Mouse (Mus musculus) kidney, embryonic 14.5 days (tissue): ENCODE measurements around the gene Ptger4. TPM values are rescaled to one million over a fixed set of nuclear protein-coding genes. Genes with fewer than 3 reads are reported as not detected.
A peak's percentile ranks its signal among the peaks of the same experiment; 100 is the strongest.

Source experiments
- ATAC-seq: fragments of 200-750 bp; cut with Nextera tagmentation; 2 replicates; pipeline ENCODE4 v1.8.0; 2017; ENCODE audit warnings: moderate number of reproducible peaks, mild to moderate bottlenecking, moderate TSS enrichment, moderate library complexity; ENCODE audit not compliant: low FRiP score, low TSS enrichment
- H3K27ac ChIP-seq: fragments of 300-500 bp; sonication (generic); 2 replicates; pipeline ENCODE4 v1.5.1; 2014; ENCODE audit warnings: low read depth, mild to moderate bottlenecking, low read length, moderate library complexity, mixed read lengths
- H3K27me3 ChIP-seq: fragments of 300-500 bp; sonication (generic); 2 replicates; pipeline ENCODE4 v1.6.1; 2014; ENCODE audit warnings: mild to moderate bottlenecking, low read length; ENCODE audit not compliant: control insufficient read depth, insufficient read depth
- H3K36me3 ChIP-seq: fragments of 300-500 bp; sonication (generic); 2 replicates; pipeline ENCODE4 v1.6.1; 2014; ENCODE audit warnings: low read length, mixed read lengths; ENCODE audit not compliant: control insufficient read depth, insufficient read depth
- H3K4me1 ChIP-seq: fragments of 300-500 bp; sonication (generic); 2 replicates; pipeline ENCODE4 v1.6.1; 2014; ENCODE audit warnings: low read length, mixed read lengths; ENCODE audit not compliant: control insufficient read depth, insufficient read depth
- H3K4me2 ChIP-seq: fragments of 300-500 bp; sonication (generic); replicated peaks from 2 replicates; pipeline ENCODE4 v1.6.1; 2014; ENCODE audit warnings: low read depth, mild to moderate bottlenecking, low read length
- H3K4me3 ChIP-seq: fragments of 300-500 bp; sonication (generic); 2 replicates; pipeline ENCODE4 v1.5.1; 2014; ENCODE audit warnings: mild to moderate bottlenecking, low read length
- H3K9ac ChIP-seq: fragments of 300-500 bp; sonication (generic); 2 replicates; pipeline ENCODE4 v1.6.1; 2014; ENCODE audit warnings: low read depth, mild to moderate bottlenecking, low read length, moderate library complexity
- H3K9me3 ChIP-seq: fragments of 300-500 bp; sonication (generic); 2 replicates; pipeline ENCODE4 v1.6.1; 2016; ENCODE audit warnings: low read length; ENCODE audit not compliant: control insufficient read depth
- WGBS: fragments of 180-500 bp; shearing (Covaris S2); extraction: QIAGEN DNeasy Blood & Tissue Kit; methylation state at CpG from one replicate; pipeline ENCODE4 v1.1.7; 2014; 5-methylcytosine and 5-hydroxymethylcytosine counted together
- polyA plus RNA-seq: library from polyadenylated mRNA; unstranded; fragments of >200 nt; fragmentation: Nextera tagmentation; extraction: Ambion mirVana; gene quantifications from 2 replicates; pipeline ENCODE4 v1.2.1, GENCODE M21; 2014

Gene Ptger4
- polyA plus RNA-seq, 1 experiment from 2014 or later: 5.9 TPM

DNA sequence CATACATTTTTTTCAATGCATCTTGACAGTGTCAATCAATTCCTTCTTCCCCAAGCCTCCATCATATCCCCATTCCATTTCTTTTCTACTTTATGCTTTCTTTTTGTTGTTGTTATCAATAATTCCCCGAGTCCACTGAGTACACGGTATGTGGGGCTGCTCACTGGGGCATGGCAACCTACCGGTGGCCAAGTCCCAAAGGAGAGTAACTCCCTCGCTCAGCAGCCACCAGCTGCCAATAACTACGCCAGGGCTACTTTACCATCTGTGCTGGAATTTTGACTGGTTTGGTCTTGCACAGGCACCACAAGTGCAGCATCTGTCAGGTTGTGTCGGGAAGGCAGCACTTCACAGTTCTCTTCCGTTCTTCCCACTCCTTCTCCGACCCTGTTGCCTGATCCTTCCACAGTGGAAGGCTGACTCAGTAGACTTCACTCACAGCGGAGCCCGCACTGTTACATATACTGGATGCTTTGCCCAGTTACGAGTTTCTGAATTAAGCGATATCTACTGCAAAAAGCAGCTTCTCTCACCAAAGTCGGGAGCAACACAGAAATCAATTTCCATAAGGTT, 18.2 kb upstream of the Ptger4 start:
- H3K9me3 ChIP-seq: no peaks in the 10 kb centered on the region
- no peak overlapping the region for H3K9ac ChIP-seq
- H3K27ac ChIP-seq: no peak overlapping the region
- peaks cover 22% of the 10 kb centered on the region; the same call in 1 of the 2 replicates for H3K4me1 ChIP-seq
- no peak overlapping the region for H3K4me3 ChIP-seq
- ATAC-seq: peak; percentile 51; the same call in 1 of the 2 replicates
- H3K27me3 ChIP-seq: no peaks in the 10 kb centered on the region
- no peaks in the 10 kb centered on the region for H3K36me3 ChIP-seq
- H3K4me2 ChIP-seq: no peak overlapping the region
- 62% methylated on average over 13 of the region's 13 CpGs for WGBS

DNA sequence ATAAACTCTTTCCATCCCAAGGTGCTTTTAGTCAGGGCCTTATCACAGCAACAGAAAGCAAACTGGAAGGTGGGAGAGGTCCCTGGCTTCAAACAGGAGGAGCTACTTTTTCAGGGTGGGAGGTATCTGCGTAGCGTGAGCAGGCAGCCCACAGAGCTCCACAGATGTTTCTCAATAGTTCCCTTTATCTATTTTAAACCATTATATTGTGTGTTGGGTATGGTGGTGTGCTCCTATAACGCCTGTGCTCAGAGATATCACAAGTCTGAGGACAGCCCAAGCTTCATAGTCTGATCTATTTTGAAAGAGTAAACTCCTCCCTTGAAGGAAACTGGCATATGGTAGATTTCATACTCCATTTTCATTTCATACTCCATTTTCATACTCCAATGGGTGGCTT, 17.0 kb upstream of the Ptger4 start:
- WGBS: 61% methylated on average over 3 of the region's 3 CpGs
- ATAC-seq: peak; percentile 17; the same call in 1 of the 2 replicates
- Histone ChIP-seq H3K4me3 (no peak overlapping the region), H3K4me2 (no peak overlapping the region), H3K4me1 (peaks cover 22% of the 10 kb centered on the region; the same call in 1 of the 2 replicates), H3K27ac (no peak overlapping the region), H3K36me3 (no peaks in the 10 kb centered on the region), H3K27me3 (no peaks in the 10 kb centered on the region), H3K9ac (no peak overlapping the region), H3K9me3 (no peaks in the 10 kb centered on the region)

DNA sequence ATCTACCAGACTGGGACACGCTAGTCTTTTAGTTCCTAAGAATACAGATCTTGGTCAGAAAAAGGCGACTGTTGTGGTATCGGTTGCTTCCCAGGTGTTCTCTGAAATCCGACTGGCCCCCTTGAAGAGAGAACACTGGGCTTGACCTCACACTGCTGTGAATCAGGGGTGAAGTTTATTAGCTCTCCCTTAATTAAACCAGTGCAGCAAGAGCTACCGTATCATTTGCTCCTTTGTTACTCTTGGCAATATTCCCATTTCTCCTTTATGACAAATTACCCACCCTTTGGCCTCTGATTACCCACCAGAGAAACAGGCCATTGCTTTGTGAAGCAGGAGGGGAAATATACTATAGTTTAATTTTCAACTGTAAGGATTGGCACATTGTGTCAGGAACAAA, 16.2 kb upstream of the Ptger4 start:
- no peaks in the 10 kb centered on the region for H3K9me3 ChIP-seq
- peaks cover 22% of the 10 kb centered on the region; the same call in 1 of the 2 replicates for H3K4me1 ChIP-seq
- peak; percentile 84 for ATAC-seq
- whole genome bisulfite sequencing: 30% methylated on average over 5 of the region's 5 CpGs
- no peaks in the 10 kb centered on the region for H3K27me3 ChIP-seq
- no peak overlapping the region for H3K4me2 ChIP-seq
- H3K36me3 ChIP-seq: no peaks in the 10 kb centered on the region
- H3K27ac ChIP-seq: no peak overlapping the region
- H3K4me3 ChIP-seq: no peak overlapping the region
- H3K9ac ChIP-seq: no peak overlapping the region

DNA sequence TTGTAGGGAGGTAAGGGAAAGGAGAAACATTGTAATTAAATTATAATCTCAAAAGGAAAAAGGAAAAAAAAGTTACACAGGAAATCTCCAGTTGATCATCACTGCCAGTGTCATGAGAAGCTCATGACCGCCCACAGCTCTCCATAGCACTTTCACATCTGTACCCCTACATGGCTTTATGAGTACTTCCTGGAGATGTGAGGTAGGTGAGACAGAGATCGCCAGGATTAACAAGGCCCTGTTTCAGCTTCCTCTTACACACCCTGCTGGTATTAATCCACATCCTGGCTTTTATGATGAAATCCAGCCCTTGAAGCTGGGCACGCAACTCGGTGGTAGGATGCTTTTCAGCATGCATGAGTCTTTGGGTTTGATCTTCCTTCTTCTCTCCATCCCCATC, 6.2 kb upstream of the Ptger4 start:
- ATAC-seq: no peak
- no peak overlapping the region for H3K9ac ChIP-seq
- no peaks in the 10 kb centered on the region for H3K4me1 ChIP-seq
- no peak overlapping the region for H3K27ac ChIP-seq
- no peaks in the 10 kb centered on the region for H3K27me3 ChIP-seq
- no peaks in the 10 kb centered on the region for H3K36me3 ChIP-seq
- no peak overlapping the region for H3K4me3 ChIP-seq
- WGBS: 90% methylated on average over 4 of the region's 4 CpGs
- H3K4me2 ChIP-seq: no peak overlapping the region
- no peaks in the 10 kb centered on the region for H3K9me3 ChIP-seq

DNA sequence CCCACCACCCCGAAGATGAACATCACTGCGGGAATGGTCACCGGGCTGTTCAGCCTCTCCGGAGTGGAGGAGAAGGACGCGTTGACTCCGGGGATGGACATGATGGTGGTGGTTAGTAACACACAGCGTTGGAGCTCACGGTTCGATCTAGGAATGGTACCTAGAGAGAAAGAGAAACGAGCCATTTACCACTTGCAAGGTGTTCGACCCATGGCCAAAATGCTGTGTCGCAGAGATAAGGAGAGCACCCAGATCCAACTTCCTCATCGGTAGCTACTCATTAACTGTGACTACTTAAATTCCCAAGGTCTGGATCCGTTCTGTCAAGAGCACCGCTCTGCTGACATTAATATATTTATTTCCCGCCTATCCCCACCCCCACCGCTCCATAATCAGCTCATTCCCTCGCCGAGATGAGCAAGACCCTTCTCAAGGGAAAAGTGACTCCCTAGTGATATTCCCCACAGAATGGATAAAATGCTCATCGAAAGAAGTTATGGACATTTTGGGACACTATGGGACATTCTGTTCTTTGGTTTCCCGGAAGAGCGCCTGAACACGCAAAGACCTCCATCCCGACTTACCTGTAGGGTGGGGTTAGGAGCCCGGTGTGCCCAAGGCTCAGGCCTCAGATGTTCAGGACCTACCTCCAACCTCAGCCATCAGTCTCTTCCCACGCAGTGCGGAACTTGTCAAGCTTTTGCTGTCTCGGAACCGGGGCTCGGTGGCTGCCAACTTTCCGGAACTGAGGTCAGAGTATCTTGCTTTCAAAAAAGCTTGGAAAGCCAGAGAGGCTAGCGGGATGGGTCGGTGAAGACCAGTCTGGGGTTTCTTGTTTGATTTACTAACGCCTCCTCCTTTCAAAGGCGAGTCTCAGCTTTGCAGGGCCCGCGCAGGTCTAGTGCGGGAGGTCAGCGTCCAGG, 690 bp downstream of the Ptger4 start:
- peaks cover 19% of the 10 kb centered on the region for H3K4me1 ChIP-seq
- H3K9me3 ChIP-seq: no peaks in the 10 kb centered on the region
- peaks cover 18% of the 10 kb centered on the region; the same call in 1 of the 2 replicates for H3K27me3 ChIP-seq
- ATAC-seq: no peak
- 5% methylated on average over 40 of the region's 40 CpGs for WGBS
- H3K27ac ChIP-seq: no peak overlapping the region
- peak overlapping the region; percentile 51 for H3K9ac ChIP-seq
- peak overlapping the region; percentile 57 for H3K4me3 ChIP-seq
- H3K4me2 ChIP-seq: peak overlapping the region; percentile 99
- H3K36me3 ChIP-seq: no peaks in the 10 kb centered on the region

DNA sequence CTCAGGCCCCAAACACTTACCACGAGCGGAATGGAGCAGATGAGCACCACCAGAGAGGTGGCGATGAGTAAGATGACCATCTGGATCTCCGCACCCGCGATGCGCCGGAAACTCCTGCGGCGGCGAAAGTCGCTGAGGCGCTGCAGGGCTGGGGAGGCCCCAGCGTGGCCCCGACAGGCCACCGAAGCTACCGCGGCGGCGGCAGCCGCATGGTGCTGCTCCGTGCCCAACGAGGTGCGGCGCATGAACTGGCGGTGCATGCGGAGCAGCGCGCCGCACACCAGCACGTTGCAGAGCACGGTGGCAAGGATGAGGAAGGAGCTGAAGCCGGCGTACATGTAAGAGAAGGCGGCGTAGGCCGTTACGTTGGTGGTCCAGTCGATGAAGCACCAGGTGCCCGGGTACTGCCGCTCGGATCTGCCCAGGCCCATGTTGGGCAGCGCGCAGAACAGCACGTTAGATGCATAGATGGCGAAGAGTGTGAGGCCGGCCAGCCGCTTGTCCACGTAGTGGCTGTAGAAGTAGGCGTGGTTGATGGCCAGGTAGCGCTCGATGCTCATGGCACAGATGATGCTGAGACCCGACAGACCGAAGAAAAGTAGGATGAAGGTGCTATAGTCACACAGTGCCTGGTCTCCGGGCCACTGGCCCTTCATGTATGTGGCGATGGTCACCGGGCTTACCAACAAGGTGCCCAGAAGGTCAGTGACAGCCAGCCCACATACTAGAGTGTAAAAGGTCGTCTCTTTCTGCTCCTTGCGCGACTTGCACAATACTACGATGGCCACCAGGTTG, 1.5 kb downstream of the Ptger4 start:
- peak; percentile 9; the same call in 1 of the 2 replicates for ATAC-seq
- Histone ChIP-seq H3K27me3 (peaks cover 18% of the 10 kb centered on the region; the same call in 1 of the 2 replicates), H3K4me1 (peaks cover 19% of the 10 kb centered on the region), H3K36me3 (no peaks in the 10 kb centered on the region), H3K4me2 (peak overlapping the region; percentile 99), H3K4me3 (peak overlapping the region; percentile 57), H3K9ac (peak overlapping the region; percentile 52), H3K27ac (no peak overlapping the region), H3K9me3 (no peaks in the 10 kb centered on the region)
- WGBS: 2% methylated on average over 61 of the region's 61 CpGs

DNA sequence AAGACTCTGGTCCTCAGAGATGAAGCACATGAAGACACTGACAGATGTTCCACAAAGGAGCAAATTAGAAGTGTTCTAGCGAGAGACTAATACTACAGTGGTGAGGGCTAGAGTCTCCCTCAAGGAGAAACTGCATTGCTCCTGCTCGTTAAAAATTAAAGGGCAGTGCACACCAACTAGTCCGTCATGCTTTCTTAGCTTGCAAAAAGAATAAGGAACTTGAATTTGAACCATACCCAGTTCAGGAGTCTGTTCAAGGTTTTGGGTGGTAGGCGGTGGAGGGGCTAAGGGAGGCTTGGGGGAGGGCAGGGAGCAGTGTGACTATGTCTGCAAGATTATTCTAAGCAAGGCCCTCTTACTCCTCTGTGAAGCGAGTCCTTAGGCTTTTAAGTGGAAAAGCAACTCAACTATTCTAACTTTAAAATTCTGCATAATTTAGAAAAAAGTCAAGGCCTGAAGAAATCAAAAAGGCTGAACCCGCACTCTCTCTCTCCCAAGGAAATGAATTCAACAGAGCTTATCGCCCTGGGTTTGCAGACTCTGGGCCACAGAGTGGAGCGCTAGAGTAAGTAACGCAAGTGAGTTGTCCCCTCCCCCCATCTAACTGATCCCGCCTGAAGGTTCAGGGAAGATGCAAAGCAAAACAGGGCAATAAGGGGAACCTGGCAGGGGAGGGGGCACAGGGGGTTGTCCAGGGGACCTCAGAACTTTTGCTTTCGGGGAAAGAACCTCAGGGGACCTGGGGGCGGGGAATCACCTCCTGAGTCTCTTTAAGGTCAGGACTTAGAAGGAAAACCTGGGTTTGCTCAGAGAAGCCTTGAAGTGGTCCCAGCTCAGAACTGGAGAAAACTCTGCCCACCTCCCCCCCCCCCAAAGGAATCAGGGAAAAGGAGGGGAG, 2.4 kb downstream of the Ptger4 start:
- Histone ChIP-seq H3K4me2 (peak overlapping the region; percentile 99), H3K27me3 (peaks cover 18% of the 10 kb centered on the region; the same call in 1 of the 2 replicates), H3K9ac (peak overlapping the region; percentile 52), H3K4me3 (peak overlapping the region; percentile 57), H3K4me1 (peaks cover 19% of the 10 kb centered on the region), H3K9me3 (no peaks in the 10 kb centered on the region), H3K36me3 (no peaks in the 10 kb centered on the region), H3K27ac (no peak overlapping the region)
- WGBS: 14% methylated on average over 12 of the region's 12 CpGs
- peak; percentile 61; the same call in 1 of the 2 replicates for ATAC-seq

DNA sequence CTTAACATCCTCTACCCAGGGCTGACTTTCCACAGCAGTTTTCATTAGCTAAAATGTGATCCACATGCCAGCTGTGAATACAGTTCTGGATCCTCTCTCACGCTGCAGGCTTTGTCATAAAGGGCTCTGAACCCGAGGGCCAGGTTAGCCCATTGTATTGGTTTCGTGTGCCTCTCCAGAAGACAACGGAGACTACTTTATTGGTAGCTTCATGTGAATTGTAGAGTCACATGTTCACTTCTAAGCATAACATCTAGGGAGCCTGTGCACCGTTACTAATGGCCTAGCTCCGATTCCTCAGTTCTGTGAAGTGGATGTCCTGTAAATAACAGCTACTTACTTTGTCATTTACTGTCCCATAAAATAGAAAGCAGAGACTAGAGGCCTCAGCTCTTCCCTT, 3.6 kb downstream of the Ptger4 start:
- no peaks in the 10 kb centered on the region for H3K9me3 ChIP-seq
- peaks cover 18% of the 10 kb centered on the region; the same call in 1 of the 2 replicates for H3K27me3 ChIP-seq
- H3K4me3 ChIP-seq: peak overlapping the region; percentile 57; the same call in 1 of the 2 replicates
- no peaks in the 10 kb centered on the region for H3K36me3 ChIP-seq
- peaks cover 19% of the 10 kb centered on the region for H3K4me1 ChIP-seq
- no peak for ATAC-seq
- 47% methylated on average over 6 of the region's 6 CpGs for WGBS
- no peak overlapping the region for H3K9ac ChIP-seq
- peak overlapping the region; percentile 99 for H3K4me2 ChIP-seq
- no peak overlapping the region for H3K27ac ChIP-seq
